Mouse (Mus musculus): ENCODE results near the gene Mta3. TPM values are rescaled to one million over a fixed set of nuclear protein-coding genes. Genes with fewer than 3 reads are reported as not detected.
"Not testable (repeated sequence)": the region's sequence is repeated elsewhere in the genome, so short reads cannot be mapped to it uniquely, and the experiment has no call there.

The Mta3 gene
- polyA plus RNA-seq, 1 experiment from 2014 or later = 36.4 TPM

DNA sequence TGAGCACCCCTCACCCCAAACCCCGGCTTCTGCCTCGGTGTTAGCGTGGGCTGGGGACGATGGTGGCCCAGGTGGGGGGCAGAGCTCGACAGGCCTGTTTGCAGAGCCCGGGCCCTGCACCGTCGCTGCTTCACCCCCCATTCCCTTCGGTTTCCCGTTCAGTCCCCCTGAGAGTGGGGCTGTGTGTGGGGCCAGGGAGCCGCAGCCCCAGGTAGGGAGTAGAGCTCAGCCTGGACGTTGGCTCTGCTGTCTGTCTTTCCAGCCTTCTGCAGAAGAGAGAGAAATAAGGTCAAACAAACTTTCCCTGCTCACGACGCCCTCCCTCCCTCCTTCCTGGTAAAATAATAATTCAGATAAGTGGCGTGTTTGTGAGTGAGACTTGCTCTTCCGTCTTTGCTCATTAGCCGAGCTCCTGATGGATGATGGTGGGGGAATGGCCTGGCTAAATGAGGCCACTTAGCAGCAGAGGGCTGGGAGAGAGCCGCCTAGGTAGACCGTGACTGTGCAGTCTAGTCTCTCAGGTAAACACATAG, 697 bp downstream of the Mta3 start:
- WGBS = under 1% methylated on average over 19 of the region's 19 CpGs
- peak; percentile 79 for ATAC-seq (ENCODE audit: insufficient read depth, low FRiP score)

GRCm38 (mm10) chr17:83707372-83707771, 1.4 kb downstream of the Mta3 start:
- peak overlapping the region; percentile 99; the same call in 1 of the 2 replicates for H3K27ac ChIP-seq (ENCODE audit: low read length)
- peak overlapping the region; percentile 95 for H3K4me3 ChIP-seq (replicated peaks; ENCODE audit: low read length)
- H3K4me2 ChIP-seq (ENCODE audit: low read depth, low read length) = peak overlapping the region; percentile 89
- no peaks in the 10 kb centered on the region for H3K9me3 ChIP-seq (replicated peaks; ENCODE audit: control insufficient read depth, low read length)
- peaks cover 2% of the 10 kb centered on the region; the same call in 1 of the 2 replicates for H3K36me3 ChIP-seq (ENCODE audit: control insufficient read depth, insufficient read depth, low read length)
- WGBS = 76% methylated on average over 4 of the region's 4 CpGs
- no peaks in the 10 kb centered on the region for H3K27me3 ChIP-seq (ENCODE audit: control insufficient read depth, insufficient read depth, low read length)
- H3K4me1 ChIP-seq (ENCODE audit: control insufficient read depth, insufficient read depth, low read length) = peaks cover 16% of the 10 kb centered on the region; the same call in 1 of the 2 replicates
- peak overlapping the region; percentile 99 for H3K9ac ChIP-seq (ENCODE audit: low read length)
- ATAC-seq (ENCODE audit: insufficient read depth, low FRiP score) = no peak

More for the DNA sequence above, 697 bp downstream of the Mta3 start:
- Histone ChIP-seq H3K27me3 (ENCODE audit: control insufficient read depth, insufficient read depth, low read length) (no peaks in the 10 kb centered on the region), H3K4me1 (ENCODE audit: control insufficient read depth, insufficient read depth, low read length) (peaks cover 16% of the 10 kb centered on the region; the same call in 1 of the 2 replicates), H3K27ac (ENCODE audit: low read length) (peak overlapping the region; percentile 99), H3K9me3 (replicated peaks; ENCODE audit: control insufficient read depth, low read length) (no peaks in the 10 kb centered on the region), H3K4me2 (ENCODE audit: low read depth, low read length) (peak overlapping the region; percentile 89), H3K4me3 (replicated peaks; ENCODE audit: low read length) (peak overlapping the region; percentile 95), H3K9ac (ENCODE audit: low read length) (peak overlapping the region; percentile 99), H3K36me3 (ENCODE audit: control insufficient read depth, insufficient read depth, low read length) (peaks cover 2% of the 10 kb centered on the region; the same call in 1 of the 2 replicates)

- Histone ChIP-seq H3K27me3 (ENCODE audit: control insufficient read depth, insufficient read depth, low read length) (no peaks in the 10 kb centered on the region), H3K4me1 (ENCODE audit: control insufficient read depth, insufficient read depth, low read length) (peaks cover 16% of the 10 kb centered on the region; the same call in 1 of the 2 replicates), H3K27ac (ENCODE audit: low read length) (no peak overlapping the region), H3K9me3 (replicated peaks; ENCODE audit: control insufficient read depth, low read length) (no peaks in the 10 kb centered on the region), H3K9ac (ENCODE audit: low read length) (no peak overlapping the region), H3K4me3 (replicated peaks; ENCODE audit: low read length) (no peak overlapping the region), H3K4me2 (ENCODE audit: low read depth, low read length) (no peak overlapping the region; the same call in 1 of the 2 replicates), H3K36me3 (ENCODE audit: control insufficient read depth, insufficient read depth, low read length) (peaks cover 6% of the 10 kb centered on the region; the same call in 1 of the 2 replicates)
- no peak for ATAC-seq (ENCODE audit: insufficient read depth, low FRiP score)
- WGBS = 88% methylated on average over 6 of the region's 6 CpGs
These were observed 1.9 kb downstream of the Mta3 start for GRCm38 (mm10) chr17:83707846-83708245.

DNA sequence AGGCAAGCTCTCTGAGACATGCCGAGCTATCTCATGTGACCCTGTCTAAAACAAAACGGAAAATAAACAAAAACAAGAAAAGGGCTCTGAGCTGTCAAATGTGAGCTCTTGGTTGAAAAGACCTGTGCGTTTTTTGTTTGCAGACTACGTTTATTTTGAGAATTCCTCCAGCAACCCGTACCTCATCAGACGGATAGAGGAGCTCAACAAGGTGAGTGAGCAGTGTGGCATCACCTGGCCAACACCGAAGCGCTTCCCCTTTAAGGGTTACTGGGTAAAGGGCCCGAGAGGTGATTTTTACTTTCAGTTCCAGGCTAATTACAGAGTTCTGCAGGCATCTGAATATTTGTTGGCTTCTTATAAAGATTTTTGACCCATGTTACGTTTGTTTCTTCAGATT, 2.3 kb downstream of the Mta3 start:
- no peaks in the 10 kb centered on the region for H3K9me3 ChIP-seq (replicated peaks; ENCODE audit: control insufficient read depth, low read length)
- 68% methylated on average over 10 of the region's 10 CpGs for WGBS
- H3K27me3 ChIP-seq (ENCODE audit: control insufficient read depth, insufficient read depth, low read length) = no peaks in the 10 kb centered on the region
- H3K4me3 ChIP-seq (replicated peaks; ENCODE audit: low read length) = no peak overlapping the region
- H3K4me2 ChIP-seq (ENCODE audit: low read depth, low read length) = no peak overlapping the region
- ATAC-seq (ENCODE audit: insufficient read depth, low FRiP score) = no peak
- no peak overlapping the region for H3K27ac ChIP-seq (ENCODE audit: low read length)
- H3K4me1 ChIP-seq (ENCODE audit: control insufficient read depth, insufficient read depth, low read length) = peaks cover 16% of the 10 kb centered on the region; the same call in 1 of the 2 replicates
- H3K36me3 ChIP-seq (ENCODE audit: control insufficient read depth, insufficient read depth, low read length) = peaks cover 7% of the 10 kb centered on the region; the same call in 1 of the 2 replicates
- H3K9ac ChIP-seq (ENCODE audit: low read length) = no peak overlapping the region

- no peaks in the 10 kb centered on the region for H3K9me3 ChIP-seq (replicated peaks; ENCODE audit: control insufficient read depth, low read length)
- WGBS = 83% methylated on average over 6 of the region's 6 CpGs
- H3K27me3 ChIP-seq (ENCODE audit: control insufficient read depth, insufficient read depth, low read length) = no peaks in the 10 kb centered on the region
- no peak overlapping the region for H3K9ac ChIP-seq (ENCODE audit: low read length)
- H3K4me3 ChIP-seq (replicated peaks; ENCODE audit: low read length) = no peak overlapping the region
- H3K4me2 ChIP-seq (ENCODE audit: low read depth, low read length) = no peak overlapping the region
- no peak for ATAC-seq (ENCODE audit: insufficient read depth, low FRiP score)
- peaks cover 16% of the 10 kb centered on the region; the same call in 1 of the 2 replicates for H3K4me1 ChIP-seq (ENCODE audit: control insufficient read depth, insufficient read depth, low read length)
- H3K36me3 ChIP-seq (ENCODE audit: control insufficient read depth, insufficient read depth, low read length) = peaks cover 7% of the 10 kb centered on the region; the same call in 1 of the 2 replicates
- no peak overlapping the region for H3K27ac ChIP-seq (ENCODE audit: low read length)
These were observed 2.9 kb downstream of the Mta3 start for GRCm38 (mm10) chr17:83708891-83709290.

DNA sequence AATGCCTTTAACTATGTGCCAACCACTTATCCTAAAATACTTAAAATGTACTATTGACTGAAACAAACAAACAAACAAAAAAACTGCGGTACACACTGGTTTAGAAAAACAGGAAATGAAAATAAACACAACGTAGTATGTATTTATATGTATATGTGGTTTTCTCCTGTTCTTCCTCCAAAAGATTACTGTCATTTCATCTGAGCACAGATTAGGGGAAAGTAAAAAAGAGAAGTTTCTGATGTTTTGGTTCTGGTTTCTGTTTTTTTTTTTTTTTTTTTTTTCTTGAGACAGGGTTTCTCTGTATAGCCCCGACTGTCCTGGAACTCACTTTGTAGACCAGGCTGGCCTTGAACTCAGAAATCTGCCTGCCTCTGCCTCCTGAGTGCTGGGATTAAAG, 3.6 kb downstream of the Mta3 start:
- H3K36me3 ChIP-seq (ENCODE audit: control insufficient read depth, insufficient read depth, low read length); H3K27ac ChIP-seq (ENCODE audit: low read length); H3K27me3 ChIP-seq (ENCODE audit: control insufficient read depth, insufficient read depth, low read length); H3K9ac ChIP-seq (ENCODE audit: low read length); H3K4me3 ChIP-seq (replicated peaks; ENCODE audit: low read length); H3K4me2 ChIP-seq (ENCODE audit: low read depth, low read length); ATAC-seq (ENCODE audit: insufficient read depth, low FRiP score); H3K9me3 ChIP-seq (replicated peaks; ENCODE audit: control insufficient read depth, low read length): not testable (repeated sequence)
- 83% methylated on average over 3 of the region's 3 CpGs for WGBS
- H3K4me1 ChIP-seq (ENCODE audit: control insufficient read depth, insufficient read depth, low read length) = peaks cover 16% of the 10 kb centered on the region; the same call in 1 of the 2 replicates

- Histone ChIP-seq H3K4me3 (replicated peaks; ENCODE audit: low read length) (no peak overlapping the region), H3K4me1 (ENCODE audit: control insufficient read depth, insufficient read depth, low read length) (peaks cover 10% of the 10 kb centered on the region; the same call in 1 of the 2 replicates), H3K36me3 (ENCODE audit: control insufficient read depth, insufficient read depth, low read length) (peaks cover 13% of the 10 kb centered on the region; the same call in 1 of the 2 replicates), H3K9ac (ENCODE audit: low read length) (no peak overlapping the region), H3K4me2 (ENCODE audit: low read depth, low read length) (no peak overlapping the region), H3K9me3 (replicated peaks; ENCODE audit: control insufficient read depth, low read length) (no peaks in the 10 kb centered on the region), H3K27ac (ENCODE audit: low read length) (no peak overlapping the region), H3K27me3 (ENCODE audit: control insufficient read depth, insufficient read depth, low read length) (no peaks in the 10 kb centered on the region)
- 83% methylated on average over 8 of the region's 8 CpGs for WGBS
- no peak for ATAC-seq (ENCODE audit: insufficient read depth, low FRiP score)
These were observed 4.7 kb downstream of the Mta3 start for GRCm38 (mm10) chr17:83710639-83711038.

DNA sequence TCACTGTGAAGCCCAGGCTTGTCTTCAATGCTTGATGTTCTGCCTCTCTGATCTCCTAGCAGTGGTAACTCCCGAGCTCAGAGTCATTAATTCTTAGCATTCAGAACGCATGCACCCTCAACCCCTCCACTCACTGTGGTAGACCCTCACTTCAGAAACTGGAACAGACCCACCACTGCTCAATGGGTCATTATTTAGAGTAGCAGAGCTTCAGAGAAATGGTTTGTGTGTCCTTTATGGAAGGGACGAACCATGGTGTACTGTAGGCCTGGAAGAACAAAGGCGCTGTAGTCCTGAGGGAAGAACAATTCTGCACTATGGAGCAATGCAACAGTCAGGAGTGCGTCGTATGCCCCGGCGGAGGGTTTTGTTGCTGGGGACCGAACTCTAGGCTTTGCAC, 6.4 kb downstream of the Mta3 start:
- Histone ChIP-seq H3K27ac (ENCODE audit: low read length) (no peak overlapping the region), H3K4me1 (ENCODE audit: control insufficient read depth, insufficient read depth, low read length) (peaks cover 5% of the 10 kb centered on the region; the same call in 1 of the 2 replicates), H3K9ac (ENCODE audit: low read length) (no peak overlapping the region), H3K36me3 (ENCODE audit: control insufficient read depth, insufficient read depth, low read length) (peaks cover 28% of the 10 kb centered on the region), H3K27me3 (ENCODE audit: control insufficient read depth, insufficient read depth, low read length) (no peaks in the 10 kb centered on the region), H3K4me3 (replicated peaks; ENCODE audit: low read length) (no peak overlapping the region), H3K4me2 (ENCODE audit: low read depth, low read length) (no peak overlapping the region), H3K9me3 (replicated peaks; ENCODE audit: control insufficient read depth, low read length) (0 out of 2 replicates have a peak, but pooled peaks cover 7% of the 10 kb centered on the region)
- 92% methylated on average over 9 of the region's 9 CpGs for WGBS
- no peak for ATAC-seq (ENCODE audit: insufficient read depth, low FRiP score)

DNA sequence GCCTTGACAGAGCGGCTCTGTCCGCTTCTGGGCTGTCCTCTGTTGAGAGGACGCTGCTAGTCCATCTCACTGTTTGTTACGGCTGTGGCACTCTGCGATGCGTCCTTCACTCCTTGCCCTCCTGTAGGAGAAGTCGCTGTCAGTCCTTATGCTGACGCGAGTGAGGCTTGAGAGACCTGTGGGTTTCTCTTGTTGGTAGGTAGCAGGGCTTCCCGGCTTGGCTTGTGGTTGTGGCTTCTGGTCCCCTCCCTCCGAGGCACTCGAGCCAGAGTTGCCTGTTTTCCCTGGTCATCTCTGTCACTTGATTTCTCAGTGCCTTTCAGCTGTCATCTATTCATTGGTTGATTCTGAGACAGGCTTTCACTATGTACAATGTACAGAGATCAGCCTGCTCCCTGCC, 14.5 kb downstream of the Mta3 start:
- ATAC-seq (ENCODE audit: insufficient read depth, low FRiP score) = no peak
- 88% methylated on average over 12 of the region's 12 CpGs for WGBS
- Histone ChIP-seq H3K9me3 (replicated peaks; ENCODE audit: control insufficient read depth, low read length) (0 out of 2 replicates have a peak, but pooled peaks cover 7% of the 10 kb centered on the region), H3K4me3 (replicated peaks; ENCODE audit: low read length) (no peak overlapping the region), H3K27me3 (ENCODE audit: control insufficient read depth, insufficient read depth, low read length) (no peaks in the 10 kb centered on the region), H3K4me2 (ENCODE audit: low read depth, low read length) (no peak overlapping the region), H3K36me3 (ENCODE audit: control insufficient read depth, insufficient read depth, low read length) (peaks cover 20% of the 10 kb centered on the region), H3K9ac (ENCODE audit: low read length) (no peak overlapping the region), H3K4me1 (ENCODE audit: control insufficient read depth, insufficient read depth, low read length) (no peaks in the 10 kb centered on the region), H3K27ac (ENCODE audit: low read length) (no peak overlapping the region)

Data from stomach, embryonic 16.5 days (tissue).